Mouse (Mus musculus) midbrain, embryonic 11.5 days (tissue): Measurements from ENCODE around the gene Bpifa5. TPM values are rescaled to one million over a fixed set of nuclear protein-coding genes. Genes with fewer than 3 reads are reported as not detected.
A peak's percentile ranks its signal among the peaks of the same experiment; 100 is the strongest.
"Not testable (repeated sequence)": the region's sequence is repeated elsewhere in the genome, so short reads cannot be mapped to it uniquely, and the experiment has no call there.

Source experiments
- ATAC-seq: fragments of 200-750 bp; cut with Nextera tagmentation; 2 replicates; pipeline ENCODE4 v1.8.0; 2017; ENCODE audit warnings: moderate TSS enrichment, moderate library complexity; ENCODE audit not compliant: low FRiP score
- DNase-seq: peaks from one replicate; pipeline ENCODE4 v3.0.0; 2015; ENCODE audit warnings: low spot score; ENCODE audit errors: missing footprints
- H3K27ac ChIP-seq: fragments of 300-500 bp; sonication (generic); 2 replicates; pipeline ENCODE4 v1.5.1; 2014; ENCODE audit warnings: low read depth, low read length
- H3K27me3 ChIP-seq: fragments of 300-500 bp; sonication (generic); 2 replicates; pipeline ENCODE4 v1.6.1; 2014; ENCODE audit warnings: mild to moderate bottlenecking, low read length, moderate library complexity, mixed read lengths; ENCODE audit not compliant: control insufficient read depth, insufficient read depth
- H3K36me3 ChIP-seq: fragments of 300-500 bp; sonication (generic); 2 replicates; pipeline ENCODE4 v1.6.1; 2014; ENCODE audit warnings: mild to moderate bottlenecking, low read length, moderate library complexity, mixed read lengths; ENCODE audit not compliant: control insufficient read depth, insufficient read depth
- H3K4me1 ChIP-seq: fragments of 300-500 bp; sonication (generic); 2 replicates; pipeline ENCODE4 v1.6.1; 2014; ENCODE audit warnings: low read length; ENCODE audit not compliant: control insufficient read depth, insufficient read depth
- H3K4me2 ChIP-seq: fragments of 300-500 bp; sonication (generic); 2 replicates; pipeline ENCODE4 v1.6.1; 2014; ENCODE audit warnings: mild to moderate bottlenecking, moderate library complexity
- H3K4me3 ChIP-seq: fragments of 300-500 bp; sonication (generic); 2 replicates; pipeline ENCODE4 v1.5.1; 2014; ENCODE audit warnings: low read depth, low read length
- H3K9ac ChIP-seq: fragments of 300-500 bp; sonication (generic); 2 replicates; pipeline ENCODE4 v1.6.1; 2014; ENCODE audit warnings: low read length
- H3K9me3 ChIP-seq: fragments of 300-500 bp; sonication (generic); 2 replicates; pipeline ENCODE4 v1.6.1; 2016; ENCODE audit warnings: low read length; ENCODE audit not compliant: control insufficient read depth
- WGBS: fragments of 180-500 bp; shearing (Covaris S2); extraction: QIAGEN DNeasy Blood & Tissue Kit; methylation state at CpG from one replicate; pipeline ENCODE4 v1.1.7; 2014; 5-methylcytosine and 5-hydroxymethylcytosine counted together
- polyA plus RNA-seq: library from polyadenylated mRNA; unstranded; fragments of >200 nt; fragmentation: Nextera tagmentation; extraction: Ambion mirVana; gene quantifications from 2 replicates; pipeline ENCODE4 v1.2.1, GENCODE M21; 2014

The Bpifa5 gene
- polyA plus RNA-seq, 1 experiment from 2014 or later: not detected

- Histone ChIP-seq H3K9ac (no peak overlapping the region), H3K9me3 (no peaks in the 10 kb centered on the region), H3K36me3 (no peaks in the 10 kb centered on the region), H3K4me3 (no peak overlapping the region), H3K27me3 (no peaks in the 10 kb centered on the region), H3K4me2 (no peak overlapping the region), H3K27ac (no peak overlapping the region), H3K4me1 (no peaks in the 10 kb centered on the region)
- ATAC-seq (no peak), DNase-seq (no peak)
- WGBS: 82% methylated on average over 6 of the region's 6 CpGs
Observed at GRCm38 (mm10) chr2:154171621-154172020, 9.2 kb downstream of the Bpifa5 start.

- no peak for ATAC-seq
- no peak overlapping the region for H3K4me2 ChIP-seq
- WGBS: 72% methylated on average over 1 of the region's 1 CpGs
- no peak overlapping the region for H3K27ac ChIP-seq
- no peak overlapping the region for H3K4me3 ChIP-seq
- H3K9me3 ChIP-seq: no peaks in the 10 kb centered on the region
- no peaks in the 10 kb centered on the region for H3K36me3 ChIP-seq
- no peak overlapping the region for H3K9ac ChIP-seq
- DNase-seq: peak; percentile 88
- no peaks in the 10 kb centered on the region for H3K4me1 ChIP-seq
- no peaks in the 10 kb centered on the region for H3K27me3 ChIP-seq
Observed at GRCm38 (mm10) chr2:154173313-154173712, 10.9 kb downstream of the Bpifa5 start.

- ATAC-seq, DNase-seq, H3K36me3 ChIP-seq, H3K9ac ChIP-seq, H3K27ac ChIP-seq, H3K4me3 ChIP-seq, H3K9me3 ChIP-seq, H3K4me1 ChIP-seq, H3K27me3 ChIP-seq, H3K4me2 ChIP-seq: not testable (repeated sequence)
- WGBS: 87% methylated on average over 7 of the region's 7 CpGs
Observed at GRCm38 (mm10) chr2:154181900-154182299, 19.5 kb downstream of the Bpifa5 start.

GRCm38 (mm10) chr2:154183061-154183460 is 20.7 kb downstream of the Bpifa5 start:
- WGBS: 82% methylated on average over 4 of the region's 4 CpGs
- H3K27ac ChIP-seq: not testable (repeated sequence)

GRCm38 (mm10) chr2:154185319-154185718 is 22.9 kb downstream of the Bpifa5 start:
- no peaks in the 10 kb centered on the region for H3K36me3 ChIP-seq
- no peaks in the 10 kb centered on the region for H3K4me1 ChIP-seq
- no peak overlapping the region for H3K27ac ChIP-seq
- ATAC-seq (no peak), DNase-seq (no peak)
- H3K9ac ChIP-seq: no peak overlapping the region
- H3K27me3 ChIP-seq: no peaks in the 10 kb centered on the region
- WGBS: 91% methylated on average over 6 of the region's 6 CpGs
- H3K4me2 ChIP-seq: no peak overlapping the region
- no peaks in the 10 kb centered on the region for H3K9me3 ChIP-seq
- H3K4me3 ChIP-seq: no peak overlapping the region

More at GRCm38 (mm10) chr2:154183061-154183460, 20.7 kb downstream of the Bpifa5 start:
- H3K36me3 ChIP-seq, DNase-seq, ATAC-seq, H3K4me1 ChIP-seq, H3K9me3 ChIP-seq, H3K9ac ChIP-seq, H3K4me3 ChIP-seq, H3K27me3 ChIP-seq, H3K4me2 ChIP-seq: not testable (repeated sequence)

- H3K9ac ChIP-seq: no peak overlapping the region
- DNase-seq (no peak), ATAC-seq (no peak)
- H3K4me1 ChIP-seq: no peaks in the 10 kb centered on the region
- no peak overlapping the region for H3K4me3 ChIP-seq
- no peaks in the 10 kb centered on the region for H3K36me3 ChIP-seq
- no peak overlapping the region for H3K27ac ChIP-seq
- WGBS: 84% methylated on average over 3 of the region's 3 CpGs
- no peaks in the 10 kb centered on the region for H3K9me3 ChIP-seq
- no peak overlapping the region for H3K4me2 ChIP-seq
- H3K27me3 ChIP-seq: no peaks in the 10 kb centered on the region
Observed at GRCm38 (mm10) chr2:154185748-154186147, 23.3 kb downstream of the Bpifa5 start.

- H3K4me3 ChIP-seq: no peak overlapping the region
- H3K9me3 ChIP-seq: no peaks in the 10 kb centered on the region
- no peaks in the 10 kb centered on the region for H3K36me3 ChIP-seq
- H3K27ac ChIP-seq: no peak overlapping the region
- no peaks in the 10 kb centered on the region for H3K4me1 ChIP-seq
- no peak for DNase-seq
- ATAC-seq: no peak
- no peak overlapping the region for H3K9ac ChIP-seq
- WGBS: 37% methylated on average over 5 of the region's 5 CpGs
- H3K4me2 ChIP-seq: no peak overlapping the region
- no peaks in the 10 kb centered on the region for H3K27me3 ChIP-seq
Observed at GRCm38 (mm10) chr2:154187468-154187867, 25.1 kb downstream of the Bpifa5 start.

- no peak overlapping the region for H3K9ac ChIP-seq
- no peaks in the 10 kb centered on the region for H3K36me3 ChIP-seq
- no peaks in the 10 kb centered on the region for H3K4me1 ChIP-seq
- DNase-seq: no peak
- 85% methylated on average over 7 of the region's 7 CpGs for WGBS
- no peak overlapping the region for H3K27ac ChIP-seq
- no peak overlapping the region for H3K4me2 ChIP-seq
- H3K9me3 ChIP-seq: no peaks in the 10 kb centered on the region
- ATAC-seq: no peak
- no peaks in the 10 kb centered on the region for H3K27me3 ChIP-seq
- H3K4me3 ChIP-seq: no peak overlapping the region
Observed at GRCm38 (mm10) chr2:154189877-154190434, 27.5 kb downstream of the Bpifa5 start.

- no peak within 1 kb of the TSS for H3K4me3 ChIP-seq
- ATAC-seq (no peak), DNase-seq (no peak)
- no peaks in the 10 kb centered on the region for H3K9me3 ChIP-seq
- H3K4me1 ChIP-seq: no peaks in the 10 kb centered on the region
- 90% methylated on average over 11 of the region's 11 CpGs for WGBS
- H3K36me3 ChIP-seq: no peaks in the 10 kb centered on the region
- no peaks in the 10 kb centered on the region for H3K27me3 ChIP-seq
- H3K9ac ChIP-seq: no peak within 1 kb of the TSS
- no peak within 1 kb of the TSS for H3K4me2 ChIP-seq
- no peak within 1 kb of the TSS for H3K27ac ChIP-seq
Observed at GRCm38 (mm10) chr2:154190546-154191258, 28.3 kb downstream of the Bpifa5 start, which contains the start of gene Bpifb1. Bpifb1 (plus strand) TSS chr2:154190818.
